Mouse (Mus musculus) stomach, embryonic 15.5 days (tissue): ENCODE data around the gene Emid1. TPM values are rescaled to one million over a fixed set of nuclear protein-coding genes. Genes with fewer than 3 reads are reported as not detected.

ENCODE experiments used
- ATAC-seq: fragments of 200-750 bp; cut with Nextera tagmentation; 2 replicates; pipeline ENCODE4 v1.8.0; 2017; ENCODE audit warnings: low read depth, moderate number of reproducible peaks, moderate TSS enrichment; ENCODE audit not compliant: insufficient read depth, low FRiP score
- H3K27ac ChIP-seq: fragments of 300-500 bp; sonication (generic); 2 replicates; pipeline ENCODE4 v1.5.1; 2015; ENCODE audit warnings: mild to moderate bottlenecking, inconsistent platforms
- H3K27me3 ChIP-seq: fragments of 300-500 bp; sonication (generic); replicated peaks from 2 replicates; pipeline ENCODE4 v1.6.1; 2015; ENCODE audit warnings: inconsistent platforms
- H3K36me3 ChIP-seq: fragments of 300-500 bp; sonication (generic); 2 replicates; pipeline ENCODE4 v1.6.1; 2015; ENCODE audit warnings: inconsistent platforms
- H3K4me1 ChIP-seq: fragments of 300-500 bp; sonication (generic); 2 replicates; pipeline ENCODE4 v1.6.1; 2015; ENCODE audit warnings: inconsistent platforms
- H3K4me2 ChIP-seq: fragments of 300-500 bp; sonication (generic); 2 replicates; pipeline ENCODE4 v1.6.1; 2015; ENCODE audit warnings: mild to moderate bottlenecking, inconsistent platforms
- H3K4me3 ChIP-seq: fragments of 300-500 bp; sonication (generic); replicated peaks from 2 replicates; pipeline ENCODE4 v1.5.1; 2015; ENCODE audit warnings: inconsistent platforms
- H3K9ac ChIP-seq: fragments of 300-500 bp; sonication (generic); 2 replicates; pipeline ENCODE4 v1.6.1; 2015; ENCODE audit warnings: inconsistent platforms
- H3K9me3 ChIP-seq: fragments of 300-500 bp; sonication (generic); 2 replicates; pipeline ENCODE4 v1.6.1; 2016; ENCODE audit warnings: inconsistent platforms
- WGBS: fragments of 180-500 bp; shearing (Covaris S2); methylation state at CpG from one replicate; pipeline ENCODE4 v1.1.7; 2015; 5-methylcytosine and 5-hydroxymethylcytosine counted together
- polyA plus RNA-seq: library from polyadenylated mRNA; unstranded; fragments of >200 nt; fragmentation: Nextera tagmentation; extraction: Ambion mirVana; gene quantifications from 2 replicates; pipeline ENCODE4 v1.2.1, GENCODE M21; 2015

The Emid1 gene
- polyA plus RNA-seq, 1 experiment from 2014 or later, result 64.2 TPM

DNA sequence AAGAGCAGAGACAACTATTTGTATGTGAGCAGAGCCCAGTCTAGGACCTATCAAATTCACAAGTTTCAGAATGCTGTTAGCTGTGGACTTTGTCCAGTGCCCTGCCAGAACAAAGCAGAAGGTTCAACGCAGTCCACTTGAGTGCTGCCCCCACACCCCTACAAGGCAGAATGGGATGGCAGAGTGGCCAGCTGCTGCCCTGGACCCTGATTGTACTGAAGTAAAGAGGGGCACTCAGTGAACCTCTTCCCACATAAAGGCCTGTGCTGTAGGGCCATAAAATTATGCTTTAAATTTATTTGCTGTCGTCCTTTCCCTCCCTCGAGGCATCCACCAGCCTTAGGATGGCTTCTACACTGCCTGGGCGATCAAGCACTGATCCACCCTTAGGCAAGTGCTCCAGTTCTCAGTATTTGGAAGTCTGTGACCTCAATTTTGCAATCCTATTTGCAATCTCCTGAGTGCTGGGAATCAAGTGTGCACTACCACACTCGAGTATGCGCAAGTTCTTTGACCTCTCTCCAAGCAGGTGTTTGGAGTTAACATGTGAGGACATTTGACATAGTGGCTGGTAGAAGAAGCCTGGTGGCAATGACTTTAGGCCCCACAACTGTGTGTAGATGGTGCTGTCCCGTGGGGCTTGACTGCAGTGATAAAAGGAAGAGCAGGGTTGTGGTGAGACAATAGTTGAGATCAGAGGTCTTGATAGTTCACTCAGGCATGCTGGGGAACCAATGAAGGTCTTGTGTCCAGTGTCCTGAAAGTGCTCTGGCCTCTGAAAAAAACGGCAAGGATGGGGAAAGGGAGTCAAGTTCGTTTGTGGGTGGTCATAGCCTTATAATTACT is 83.7 kb downstream of the Emid1 start:
- Histone ChIP-seq H3K4me3 (no peak overlapping the region), H3K27me3 (0 out of 2 replicates have a peak, but pooled peaks cover 2% of the 10 kb centered on the region), H3K9me3 (no peaks in the 10 kb centered on the region), H3K9ac (no peak overlapping the region), H3K4me2 (no peak overlapping the region), H3K4me1 (peaks cover 17% of the 10 kb centered on the region), H3K27ac (no peak overlapping the region), H3K36me3 (peaks cover 45% of the 10 kb centered on the region)
- WGBS, result 78% methylated on average over 9 of the region's 9 CpGs
- no peak for ATAC-seq

DNA sequence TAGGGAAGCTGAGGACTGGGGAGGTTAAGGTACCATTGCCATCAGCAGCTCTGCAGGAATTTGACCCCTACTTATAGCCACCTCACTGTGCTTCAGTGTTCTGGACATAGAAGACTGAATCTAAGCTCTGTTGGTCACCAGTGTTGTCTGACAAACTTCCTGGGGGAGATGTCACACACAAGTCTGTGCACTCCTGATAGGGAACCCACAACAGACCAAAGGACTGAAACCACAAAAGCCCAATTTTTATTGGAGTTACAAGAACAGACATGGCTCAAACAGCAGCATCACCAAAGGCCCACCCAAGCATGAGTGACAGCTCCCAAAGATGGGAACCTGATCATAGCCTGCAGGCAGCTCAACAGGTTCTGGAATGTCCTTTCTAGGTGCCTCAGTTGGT is 85.0 kb downstream of the Emid1 start:
- 0 out of 2 replicates have a peak, but pooled peaks cover 7% of the 10 kb centered on the region for H3K27me3 ChIP-seq
- H3K9me3 ChIP-seq, result no peaks in the 10 kb centered on the region
- no peak for ATAC-seq
- no peak overlapping the region for H3K9ac ChIP-seq
- no peak overlapping the region for H3K27ac ChIP-seq
- no peak overlapping the region for H3K4me3 ChIP-seq
- peaks cover 29% of the 10 kb centered on the region for H3K4me1 ChIP-seq
- no peak overlapping the region for H3K4me2 ChIP-seq
- H3K36me3 ChIP-seq, result peaks cover 34% of the 10 kb centered on the region

DNA sequence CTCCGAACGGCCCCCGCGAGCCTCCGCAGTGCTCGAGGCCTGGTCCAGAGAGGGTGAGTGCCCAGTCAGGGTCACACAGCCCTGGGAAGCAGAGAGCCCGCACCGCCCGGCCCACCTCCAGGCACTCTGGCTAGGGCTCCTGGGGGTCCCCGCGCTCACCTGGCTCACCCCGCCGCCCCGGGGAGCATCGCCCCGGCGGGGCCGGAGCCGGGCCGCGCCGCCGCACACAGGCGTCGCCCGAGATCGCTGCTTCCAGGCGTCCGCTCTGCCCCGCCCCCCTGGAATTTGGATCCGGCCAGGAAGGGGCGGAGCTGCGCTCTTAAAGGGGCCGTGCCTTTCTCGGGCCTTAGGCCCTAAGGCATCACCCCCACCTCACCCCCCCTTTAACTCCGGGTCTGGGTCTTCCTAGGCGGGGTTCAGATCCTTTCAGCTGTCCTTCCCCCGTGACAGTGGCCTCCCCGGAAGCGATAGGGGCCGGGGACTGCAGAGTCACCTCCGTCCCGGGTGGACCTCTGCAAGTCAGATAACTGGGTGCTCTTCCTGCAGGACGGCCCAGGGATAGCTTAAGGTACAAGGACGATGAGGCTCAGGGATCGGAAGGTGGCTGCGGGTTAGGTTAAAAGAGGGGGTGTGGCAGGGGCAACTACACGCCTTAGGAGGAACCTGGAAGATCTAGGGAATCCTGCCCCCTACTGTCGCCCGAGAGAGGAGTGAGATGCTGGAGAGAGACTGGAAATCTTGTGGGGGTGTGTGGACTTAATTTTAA is 86.8 kb downstream of the Emid1 start, which contains the start of gene Gas2l1:
TSS of gene Gas2l1 (minus strand) at position 272 of the 766 bp plus-strand sequence.
- H3K9me3 ChIP-seq, result no peaks in the 10 kb centered on the region
- H3K27me3 ChIP-seq, result peaks cover 20% of the 10 kb centered on the region
- H3K4me1 ChIP-seq, result peaks cover 42% of the 10 kb centered on the region
- H3K27ac ChIP-seq, result peak within 1 kb of the TSS; percentile 63; the same call in 1 of the 2 replicates
- peaks cover 19% of the 10 kb centered on the region for H3K36me3 ChIP-seq
- peak; percentile 74 for ATAC-seq
- under 1% methylated on average over 50 of the region's 50 CpGs for WGBS
- H3K4me2 ChIP-seq, result peak within 1 kb of the TSS; percentile 98
- peak within 1 kb of the TSS; percentile 87 for H3K4me3 ChIP-seq
- peak within 1 kb of the TSS; percentile 77 for H3K9ac ChIP-seq

DNA sequence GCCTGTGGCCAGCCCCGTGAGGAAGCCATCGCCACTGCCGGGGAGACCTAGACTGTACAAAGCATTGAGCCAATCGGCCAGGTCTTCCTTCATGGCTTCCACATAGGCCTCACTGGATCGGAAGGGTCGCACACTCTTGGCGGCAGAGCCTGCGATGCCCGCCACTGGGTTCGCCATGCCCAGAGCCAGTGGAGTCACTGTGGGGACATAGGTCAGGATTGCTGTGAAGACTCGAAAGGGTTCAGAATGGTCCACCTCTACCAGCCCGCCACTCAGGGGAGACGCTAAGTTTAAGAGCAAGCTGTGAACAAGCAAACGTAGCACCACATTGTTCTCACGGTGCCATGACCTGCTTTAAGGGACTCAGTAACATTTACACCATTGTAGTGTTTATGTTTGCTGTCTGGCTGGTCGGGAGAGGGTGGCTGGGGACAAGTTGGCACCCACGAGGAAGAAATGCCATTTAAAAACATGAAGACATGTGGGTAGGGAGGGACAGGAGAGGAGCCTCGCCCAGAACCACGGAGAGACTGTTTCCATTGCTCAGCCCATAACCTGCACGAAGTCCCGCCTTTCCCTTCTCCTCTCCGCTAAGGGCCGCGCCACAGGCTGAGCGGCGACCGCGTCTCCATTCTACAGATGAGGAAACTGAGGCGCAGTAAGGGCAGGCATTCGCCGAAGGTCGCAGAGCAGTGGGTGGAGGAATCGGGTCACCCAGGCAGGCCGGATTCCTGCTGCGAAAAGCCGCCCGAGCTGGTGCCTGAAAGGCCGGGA is 87.6 kb downstream of the Emid1 start:
- Histone ChIP-seq H3K4me1 (peaks cover 45% of the 10 kb centered on the region), H3K4me2 (peak overlapping the region; percentile 98), H3K27ac (0 out of 2 replicates have a peak overlapping the region, but pooled peaks have one; percentile 26), H3K36me3 (peaks cover 15% of the 10 kb centered on the region), H3K9ac (peak overlapping the region; percentile 77), H3K4me3 (peak overlapping the region; percentile 87), H3K9me3 (no peaks in the 10 kb centered on the region), H3K27me3 (peaks cover 28% of the 10 kb centered on the region)
- ATAC-seq, result no peak
- 15% methylated on average over 38 of the region's 38 CpGs for WGBS

DNA sequence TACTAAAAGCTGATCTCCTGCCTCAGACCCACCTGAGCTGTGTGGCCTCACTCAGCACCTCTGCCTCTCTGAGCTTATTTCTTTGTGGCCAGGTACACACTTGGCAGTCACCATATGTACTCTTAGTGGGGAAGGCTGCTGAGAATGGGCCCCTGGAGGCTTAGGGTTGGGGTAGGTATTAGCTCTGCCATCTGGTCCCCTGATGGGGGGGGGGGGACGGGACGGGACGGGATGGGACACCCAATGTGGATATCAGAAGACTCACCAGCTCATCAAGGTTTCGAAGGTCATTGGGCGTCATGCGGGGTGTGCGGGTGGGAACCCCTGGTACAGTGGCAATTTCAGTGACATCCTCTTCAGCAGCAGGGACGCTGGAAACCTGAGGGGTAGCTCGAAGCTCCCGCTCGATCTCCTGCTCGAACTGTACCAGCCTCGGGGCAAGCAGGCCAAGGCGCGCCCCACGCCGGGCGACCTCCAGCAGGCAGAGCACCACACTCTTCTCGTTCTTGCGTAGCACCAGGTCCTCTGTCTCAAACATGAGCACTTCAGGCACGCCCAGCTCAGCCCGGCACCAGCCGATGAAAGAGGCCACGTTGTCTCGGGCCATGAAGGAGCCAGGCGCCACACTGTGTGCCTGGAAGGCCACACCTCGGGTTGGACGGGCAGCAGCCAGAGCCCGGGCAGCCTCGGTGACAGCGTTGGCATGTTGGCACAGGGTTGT is 88.3 kb downstream of the Emid1 start:
- H3K27ac ChIP-seq, result no peak overlapping the region
- H3K36me3 ChIP-seq, result peaks cover 7% of the 10 kb centered on the region
- peak overlapping the region; percentile 87 for H3K4me3 ChIP-seq
- no peak for ATAC-seq
- H3K9ac ChIP-seq, result no peak overlapping the region; the same call in 1 of the 2 replicates
- 60% methylated on average over 31 of the region's 31 CpGs for WGBS
- no peaks in the 10 kb centered on the region for H3K9me3 ChIP-seq
- peak overlapping the region; percentile 98 for H3K4me2 ChIP-seq
- H3K4me1 ChIP-seq, result peaks cover 49% of the 10 kb centered on the region
- peaks cover 35% of the 10 kb centered on the region for H3K27me3 ChIP-seq

DNA sequence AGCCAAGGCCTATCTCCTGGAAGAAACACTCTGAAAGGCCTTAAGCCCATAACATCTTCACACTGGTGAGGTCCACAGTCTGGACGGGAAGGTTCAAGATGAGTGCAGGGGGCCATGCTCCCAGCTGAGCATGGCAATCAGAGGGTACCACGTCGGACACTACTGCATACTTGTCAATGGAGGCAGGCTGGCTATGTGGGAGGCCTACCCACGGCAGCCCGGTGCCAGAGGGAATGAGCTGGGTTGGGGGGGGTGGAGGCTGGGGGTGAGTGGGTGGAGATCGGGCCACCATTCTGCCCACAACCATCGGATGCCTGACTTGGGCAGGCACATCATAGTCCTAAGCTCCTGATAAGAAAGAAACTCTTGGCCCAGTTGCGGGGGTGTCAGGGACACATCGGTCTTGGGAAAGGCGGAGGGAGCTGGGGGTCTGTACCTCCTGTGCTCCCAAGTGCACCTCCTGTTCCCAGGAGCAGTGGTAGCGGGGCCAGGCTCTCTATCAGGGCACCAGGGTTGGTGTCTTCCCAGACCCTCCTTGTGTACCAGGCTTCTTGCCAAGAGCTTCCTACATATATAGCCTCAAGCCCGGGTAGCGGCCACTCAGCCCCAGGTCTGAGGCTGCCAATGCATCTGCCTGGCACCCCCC is 89.1 kb downstream of the Emid1 start:
- Histone ChIP-seq H3K4me3 (peak overlapping the region; percentile 34; the same call in 1 of the 2 replicates), H3K27me3 (peaks cover 41% of the 10 kb centered on the region), H3K9me3 (no peaks in the 10 kb centered on the region), H3K27ac (no peak overlapping the region), H3K36me3 (no peaks in the 10 kb centered on the region), H3K9ac (no peak overlapping the region), H3K4me1 (peaks cover 54% of the 10 kb centered on the region), H3K4me2 (peak overlapping the region; percentile 83)
- no peak for ATAC-seq
- WGBS, result 68% methylated on average over 13 of the region's 13 CpGs

DNA sequence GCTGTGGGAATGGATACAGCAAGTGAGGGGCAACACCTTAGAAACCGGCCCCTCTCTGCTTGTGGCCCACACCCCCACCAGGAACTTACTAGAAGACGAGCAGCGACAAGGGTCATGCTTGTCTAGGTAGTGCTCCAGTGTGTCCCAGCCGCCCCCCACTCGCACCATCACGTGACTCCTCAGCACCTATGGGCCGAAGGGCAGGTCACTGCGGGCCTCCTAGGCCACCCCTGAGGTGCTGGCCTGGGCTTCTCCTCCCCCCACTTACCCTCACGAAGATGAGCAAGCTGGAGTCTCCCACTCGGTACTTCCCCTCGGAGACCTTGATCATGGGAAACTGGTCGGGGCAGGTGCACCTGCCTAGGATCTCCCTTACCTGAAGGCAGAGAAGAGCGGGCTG is 89.7 kb downstream of the Emid1 start:
- peaks cover 48% of the 10 kb centered on the region for H3K27me3 ChIP-seq
- ATAC-seq, result no peak
- no peak overlapping the region for H3K9ac ChIP-seq

DNA sequence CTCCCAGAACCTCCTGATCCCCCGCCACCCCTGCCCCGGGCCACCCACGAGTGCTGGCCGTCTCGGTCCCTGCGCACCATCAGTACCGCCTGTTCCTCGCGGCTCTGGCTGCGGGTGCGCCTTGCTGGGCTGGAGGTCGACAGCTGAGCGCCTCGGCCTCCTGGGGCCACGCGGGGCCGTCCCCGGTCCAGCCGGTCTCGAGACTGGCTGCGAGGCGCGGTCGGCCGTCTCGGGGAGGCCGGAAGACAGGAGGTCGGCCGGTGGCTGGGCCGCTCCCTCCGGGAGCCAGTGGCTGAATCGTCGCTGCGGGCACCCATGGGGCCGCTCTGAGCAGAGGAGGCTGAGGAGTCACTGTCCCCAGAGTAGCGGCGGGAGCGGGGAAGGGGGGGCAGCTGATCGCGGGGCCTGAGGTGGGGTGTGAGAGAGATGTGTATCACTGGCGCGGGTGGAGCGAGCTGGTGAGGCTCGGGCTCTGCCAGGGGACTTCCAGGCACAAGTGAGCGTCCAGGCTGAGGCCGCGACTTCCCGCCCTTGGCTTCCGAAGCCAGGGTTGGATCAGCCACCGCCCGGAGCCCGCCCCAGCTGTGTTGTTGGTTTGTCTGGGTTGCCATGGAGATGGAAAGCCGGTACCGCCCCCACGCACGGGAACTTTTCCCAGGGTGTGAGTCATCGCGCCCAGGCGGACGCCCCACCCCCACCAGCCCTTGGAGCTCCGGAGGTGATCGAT is 90.5 kb downstream of the Emid1 start:
- peak; percentile 65 for ATAC-seq
- Histone ChIP-seq H3K4me3 (peak overlapping the region; percentile 34), H3K4me1 (peaks cover 64% of the 10 kb centered on the region), H3K27me3 (peaks cover 55% of the 10 kb centered on the region), H3K36me3 (no peaks in the 10 kb centered on the region), H3K9ac (0 out of 2 replicates have a peak overlapping the region, but pooled peaks have one; percentile 11), H3K9me3 (no peaks in the 10 kb centered on the region), H3K27ac (no peak overlapping the region), H3K4me2 (peak overlapping the region; percentile 83)
- 4% methylated on average over 61 of the region's 62 CpGs for WGBS

More for the DNA sequence above, 89.7 kb downstream of the Emid1 start:
- H3K27ac ChIP-seq, result no peak overlapping the region
- H3K4me2 ChIP-seq, result peak overlapping the region; percentile 83
- H3K4me3 ChIP-seq, result peak overlapping the region; percentile 34
- no peaks in the 10 kb centered on the region for H3K36me3 ChIP-seq
- peaks cover 61% of the 10 kb centered on the region for H3K4me1 ChIP-seq
- 25% methylated on average over 13 of the region's 13 CpGs for WGBS
- no peaks in the 10 kb centered on the region for H3K9me3 ChIP-seq

DNA sequence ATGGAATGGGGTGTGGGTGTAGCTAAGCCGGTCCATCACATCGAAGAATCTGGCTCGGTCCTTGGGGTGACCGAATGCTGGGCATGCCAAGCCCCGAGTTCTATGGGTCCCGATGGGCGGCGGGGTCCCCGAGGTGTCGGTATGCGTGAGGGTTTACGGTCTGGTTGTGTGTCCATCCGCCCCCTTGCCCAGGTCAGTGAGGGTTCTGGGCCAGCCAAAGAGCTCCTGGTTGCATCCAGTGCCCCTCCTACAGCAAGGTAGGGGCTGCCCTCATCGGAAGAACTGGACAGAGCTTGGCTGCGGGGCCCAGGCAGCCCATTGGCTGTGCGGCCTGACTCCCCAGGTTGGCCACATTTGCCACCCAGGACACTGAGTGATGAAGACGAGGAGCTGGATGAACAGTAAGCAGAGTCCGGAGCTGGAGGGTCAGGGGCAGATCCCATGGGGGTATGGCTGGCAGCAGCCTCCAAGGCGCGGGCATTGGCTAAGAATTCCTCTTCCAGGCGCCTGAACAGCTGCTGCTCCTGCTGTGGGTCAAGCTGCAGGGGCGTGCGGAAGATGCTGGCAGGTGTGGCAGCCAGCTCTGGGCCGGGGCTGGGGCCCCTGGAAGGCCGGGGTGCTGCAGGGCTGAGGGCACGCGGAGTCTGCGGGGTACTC is 91.2 kb downstream of the Emid1 start:
- ATAC-seq, result no peak
- no peak overlapping the region for H3K27ac ChIP-seq
- H3K9me3 ChIP-seq, result no peaks in the 10 kb centered on the region
- peak overlapping the region; percentile 34 for H3K4me3 ChIP-seq
- H3K36me3 ChIP-seq, result no peaks in the 10 kb centered on the region
- 73% methylated on average over 23 of the region's 28 CpGs for WGBS
- H3K9ac ChIP-seq, result no peak overlapping the region
- peaks cover 61% of the 10 kb centered on the region for H3K27me3 ChIP-seq
- peak overlapping the region; percentile 83 for H3K4me2 ChIP-seq
- peaks cover 71% of the 10 kb centered on the region for H3K4me1 ChIP-seq

DNA sequence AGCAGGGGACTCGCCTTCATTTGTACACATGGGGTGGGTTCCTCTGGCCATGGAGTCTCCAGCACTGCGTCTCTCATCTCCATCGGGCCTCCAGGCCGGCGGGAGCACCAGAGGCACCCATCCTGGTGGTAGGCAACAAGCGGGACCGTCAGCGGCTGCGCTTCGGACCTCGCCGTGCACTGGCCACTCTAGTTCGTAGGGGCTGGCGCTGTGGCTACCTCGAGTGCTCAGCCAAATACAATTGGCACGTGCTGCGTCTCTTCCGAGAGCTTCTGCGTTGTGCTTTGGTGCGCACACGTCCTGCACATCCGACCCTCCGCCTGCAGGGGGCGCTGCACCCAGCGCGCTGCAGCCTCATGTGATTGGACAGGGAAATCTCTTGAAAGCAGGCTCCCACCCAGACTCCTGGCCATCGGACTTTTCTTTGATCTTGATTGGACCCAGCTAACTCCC is 92.3 kb downstream of the Emid1 start:
- Histone ChIP-seq H3K4me1 (peaks cover 68% of the 10 kb centered on the region), H3K9ac (no peak overlapping the region), H3K27ac (no peak overlapping the region), H3K4me2 (no peak overlapping the region), H3K36me3 (no peaks in the 10 kb centered on the region), H3K27me3 (peaks cover 64% of the 10 kb centered on the region), H3K9me3 (no peaks in the 10 kb centered on the region), H3K4me3 (no peak overlapping the region)
- no peak for ATAC-seq
- 18% methylated on average over 27 of the region's 27 CpGs for WGBS
